Mouse (Mus musculus) mesoderm, embryonic 11.5 days (tissue): ENCODE data around the gene Gpc6.

Experiments
- DNase-seq: peaks from one replicate; pipeline ENCODE4 v3.0.0-alpha.2; 2012; ENCODE audit warnings: low read depth, low spot score

The Gpc6 gene

DNA sequence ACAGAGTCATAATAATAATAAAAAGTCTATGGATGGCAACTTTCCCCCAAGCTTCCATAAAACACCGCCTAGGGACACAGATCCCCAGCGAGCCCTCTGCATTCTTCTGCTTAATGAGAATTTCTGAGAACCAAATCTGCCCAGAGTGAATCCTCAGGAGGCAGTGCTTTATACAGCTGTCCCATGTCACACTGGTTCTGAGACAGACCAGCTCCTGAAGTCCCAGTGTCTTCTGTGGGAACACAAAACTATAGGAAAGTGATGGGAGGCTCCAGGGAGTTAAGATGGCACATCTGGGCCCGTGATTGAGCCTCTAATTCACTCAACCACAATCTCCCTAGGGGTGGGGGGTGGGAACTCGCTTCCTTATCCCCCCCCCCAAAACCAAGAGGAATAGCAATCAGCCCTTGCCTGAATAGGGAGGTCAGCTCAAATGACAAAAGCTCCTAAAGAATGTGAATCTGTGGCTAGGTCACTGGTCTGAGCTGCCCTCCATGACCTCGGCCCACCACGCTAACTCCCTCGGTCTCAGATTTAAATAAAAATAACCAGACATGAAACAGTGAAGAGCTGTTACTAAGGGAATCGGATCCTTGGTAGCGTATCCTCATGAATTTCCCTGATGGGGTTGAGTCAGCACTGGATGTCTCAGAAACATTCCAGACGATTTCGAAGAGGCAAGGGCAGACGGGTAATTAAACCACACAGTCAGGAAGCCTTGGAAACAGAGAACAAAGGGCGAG is 1005.2 kb downstream of the Gpc6 start:
- DNase-seq = peak; percentile 82

DNA sequence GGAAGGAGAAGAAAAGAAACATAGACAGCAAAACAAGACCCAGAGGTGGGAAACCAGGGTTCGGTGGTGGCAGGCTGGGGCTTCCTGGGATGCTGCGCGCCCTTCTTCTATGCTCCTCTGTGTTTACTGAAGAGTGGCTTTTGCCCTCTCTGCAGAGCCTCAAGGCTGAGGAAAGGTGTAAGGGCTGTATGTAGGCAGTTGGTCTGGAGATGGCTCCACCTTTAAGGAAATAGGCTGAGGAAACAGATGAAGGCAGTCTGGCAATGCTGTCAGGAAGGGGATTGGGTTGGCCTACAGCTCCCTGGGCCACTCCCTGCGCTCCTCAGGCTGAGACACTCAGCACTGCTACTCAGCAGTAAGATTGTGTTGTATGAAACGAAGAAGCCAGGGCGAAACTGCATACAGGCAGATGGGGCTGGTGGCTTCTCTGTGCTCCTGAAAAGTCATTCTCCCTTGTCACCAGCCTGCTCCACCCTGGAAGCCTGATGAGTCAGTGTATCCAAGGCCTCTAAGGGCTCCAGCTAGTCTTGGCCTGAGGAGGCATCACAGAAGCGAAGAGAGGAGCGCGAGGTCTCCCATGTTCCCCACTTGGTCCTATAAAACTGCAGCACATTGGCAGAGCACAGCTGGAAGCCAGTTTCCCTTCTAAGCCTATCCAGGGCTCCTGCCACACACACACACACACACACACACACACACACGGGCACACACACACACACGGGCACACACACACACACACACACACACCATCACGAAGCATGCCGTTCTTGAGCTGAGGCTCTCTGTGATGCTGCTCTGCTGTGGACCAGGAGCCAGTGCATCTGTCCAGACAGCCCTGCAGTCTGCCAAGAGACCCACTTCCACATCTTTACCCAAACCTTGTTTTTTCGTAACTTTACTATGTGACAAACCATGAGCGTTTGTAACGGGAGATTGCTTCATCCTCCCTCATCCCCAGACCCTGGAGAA is 1006.0 kb downstream of the Gpc6 start:
- DNase-seq = no peak

DNA sequence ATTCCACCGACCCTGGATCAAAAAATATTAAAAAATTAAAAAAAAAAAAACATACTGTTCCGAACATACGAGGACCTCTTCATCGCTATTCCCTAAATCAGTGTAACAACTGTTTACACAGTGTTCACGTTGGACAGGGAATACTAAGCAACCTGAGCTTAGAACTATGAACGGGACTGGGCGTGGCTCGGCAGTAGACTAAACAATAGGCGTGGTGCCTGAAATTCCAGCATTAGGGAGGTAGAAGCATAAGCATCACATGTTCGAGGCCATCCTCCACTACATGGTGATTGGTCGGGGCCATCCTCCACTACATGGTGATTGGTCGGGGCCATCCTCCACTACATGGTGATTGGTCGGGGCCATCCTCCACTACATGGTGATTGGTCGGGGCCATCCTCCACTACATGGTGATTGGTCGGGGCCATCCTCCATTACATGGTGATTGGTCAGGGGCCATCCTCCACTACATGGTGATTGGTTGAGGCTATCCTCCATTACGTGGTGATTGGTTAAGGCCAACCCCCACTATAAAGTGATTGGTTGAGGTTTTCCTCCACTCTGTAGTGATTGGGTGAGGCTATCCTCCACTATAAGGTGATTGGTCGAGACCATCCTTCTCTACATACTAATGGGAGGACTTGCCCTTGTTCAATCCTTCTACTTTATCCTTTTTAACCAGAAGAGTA is 1007.2 kb downstream of the Gpc6 start:
- no peak for DNase-seq

DNA sequence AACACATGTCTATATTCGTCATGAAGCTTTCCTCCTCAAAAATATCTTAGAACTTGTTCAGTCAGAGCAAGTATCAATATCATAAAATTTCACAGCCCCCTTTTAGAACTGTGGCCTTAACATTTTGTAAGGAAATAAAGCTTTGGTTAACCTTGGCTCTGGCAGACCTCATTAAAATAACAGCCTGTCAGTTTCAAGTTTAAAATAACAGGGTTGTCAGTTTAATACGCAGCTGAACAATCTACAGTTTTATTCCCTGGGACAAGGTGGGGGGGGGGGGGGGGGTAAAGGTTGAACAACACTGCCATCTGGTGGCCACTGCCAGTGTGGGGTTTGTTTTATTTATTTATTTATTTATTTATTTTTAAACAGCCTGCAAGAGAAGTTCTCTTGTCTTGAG is 1013.4 kb downstream of the Gpc6 start:
- DNase-seq = peak; percentile 55

DNA sequence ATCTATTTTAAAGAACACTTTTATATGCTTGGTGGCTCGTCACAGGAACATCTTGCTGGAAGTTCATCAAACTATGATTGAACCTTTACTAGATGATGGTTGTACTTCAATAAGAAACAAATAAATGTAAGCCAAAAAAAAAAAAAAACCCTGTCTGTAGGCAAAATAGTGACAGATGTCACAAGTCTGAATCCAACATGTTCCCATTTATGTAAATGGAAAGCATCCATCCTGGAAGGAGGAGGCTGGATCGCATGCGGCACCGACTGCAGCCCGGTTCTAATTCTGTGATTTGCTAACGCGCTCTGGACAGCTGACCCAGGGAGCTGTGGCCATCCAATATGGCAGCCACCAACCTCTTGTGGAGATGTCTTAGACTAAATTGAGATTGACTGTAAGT is 1014.4 kb downstream of the Gpc6 start:
- DNase-seq = no peak

DNA sequence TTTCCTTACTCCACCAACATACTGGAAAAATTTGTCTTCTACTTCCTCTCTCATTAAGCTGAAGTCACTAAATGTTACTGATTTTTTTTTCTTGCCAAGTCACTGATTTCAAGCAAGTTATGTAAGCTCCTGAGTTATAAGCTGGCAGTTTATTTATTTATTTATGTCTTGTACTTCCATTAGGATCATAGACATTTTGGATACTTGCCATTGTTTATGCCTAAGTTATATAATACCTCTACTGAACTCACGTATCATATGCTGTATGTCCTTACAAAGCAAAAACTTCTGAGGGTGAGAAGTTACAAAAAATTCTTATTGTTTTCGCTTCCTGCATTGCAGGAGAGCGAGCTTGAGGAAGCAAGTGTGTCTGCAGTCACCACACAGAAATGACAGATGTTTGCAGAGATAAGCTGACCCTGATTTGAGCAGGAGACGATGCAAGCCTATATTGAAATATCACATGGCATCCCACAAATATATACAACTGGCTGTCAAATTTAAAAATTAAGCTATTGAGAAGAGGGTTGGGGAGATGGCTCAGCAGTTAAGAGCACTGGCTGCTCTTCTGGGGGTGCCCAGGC is 1020.9 kb downstream of the Gpc6 start:
- DNase-seq = no peak

DNA sequence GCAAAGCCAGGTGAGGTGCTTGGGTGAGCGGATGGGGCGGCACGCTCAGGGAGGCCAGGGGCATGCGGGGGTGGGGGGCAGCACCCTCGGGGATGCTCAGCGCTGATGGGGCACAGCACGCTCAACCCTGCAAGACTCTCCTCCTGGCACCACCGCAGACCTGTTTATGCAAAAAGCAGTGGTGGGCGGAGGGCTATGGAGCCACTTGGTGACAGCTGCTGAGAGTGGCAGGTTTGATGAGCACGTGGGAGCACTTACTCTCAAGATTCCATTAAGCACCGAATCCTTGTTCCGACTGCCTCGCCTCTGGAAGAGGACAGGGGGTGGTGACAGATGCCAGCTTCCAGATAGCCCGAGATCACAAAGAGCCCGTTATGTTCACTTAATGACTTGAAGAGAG is 1026.2 kb downstream of the Gpc6 start:
- no peak for DNase-seq

DNA sequence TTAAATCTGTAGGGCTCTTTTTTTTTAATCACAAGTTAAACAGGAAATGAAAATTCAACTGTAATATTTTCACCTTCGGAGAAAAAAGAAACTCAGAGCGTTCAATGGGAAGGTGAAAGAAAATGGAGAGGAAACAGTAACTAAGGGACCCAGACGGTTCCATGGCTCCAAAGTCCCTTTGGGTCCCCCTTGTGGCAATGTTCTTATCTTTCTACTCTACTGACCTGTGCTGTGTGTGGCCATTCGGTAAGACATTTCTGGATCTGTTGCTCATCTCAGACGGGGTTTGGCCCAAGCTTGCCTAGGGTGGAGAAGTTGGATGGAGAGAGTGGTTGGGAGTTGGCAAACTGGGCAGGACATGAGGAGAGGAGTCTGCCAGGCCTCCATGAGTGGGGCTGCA is 1026.6 kb downstream of the Gpc6 start:
- DNase-seq = no peak

DNA sequence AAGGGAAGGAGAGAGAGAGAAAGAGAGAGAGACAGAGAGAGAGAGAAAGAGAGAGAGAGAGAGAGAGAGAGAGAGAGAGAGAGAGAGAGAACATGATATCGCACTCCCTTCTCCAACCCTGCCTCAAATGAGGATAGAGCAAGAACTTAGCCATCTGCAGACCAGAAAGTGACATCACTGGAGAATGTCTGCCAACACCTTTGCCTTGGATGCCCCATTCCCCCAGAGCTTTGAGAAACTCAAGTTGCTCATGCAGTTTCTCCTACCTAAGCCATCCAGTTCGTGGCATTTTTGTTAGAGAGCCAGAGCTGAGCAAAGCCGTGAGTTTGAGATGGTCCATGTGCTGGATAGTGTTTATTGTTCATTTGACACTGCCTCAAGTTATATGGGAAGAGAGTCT is 1030.9 kb downstream of the Gpc6 start:
- no peak for DNase-seq

DNA sequence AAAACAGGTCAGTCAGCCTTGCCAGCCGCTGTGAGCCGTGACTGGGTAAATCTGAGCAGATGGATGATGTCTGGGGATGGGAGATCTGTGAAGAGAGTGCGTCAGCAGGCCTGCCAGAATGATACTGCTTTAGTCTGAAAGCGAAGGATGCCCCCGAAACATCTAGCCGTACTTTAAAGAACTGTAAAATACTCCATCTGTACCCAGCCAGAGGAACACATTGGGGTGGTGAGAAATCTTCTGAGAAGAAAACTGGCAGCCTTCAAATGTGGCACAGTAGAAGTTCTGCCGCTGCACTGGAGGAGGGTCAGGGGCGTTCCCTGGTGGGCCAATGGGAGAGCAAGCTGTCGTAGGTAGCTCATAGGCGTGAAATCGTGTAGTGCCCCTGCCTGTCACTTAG is 1033.3 kb downstream of the Gpc6 start:
- DNase-seq = no peak

DNA sequence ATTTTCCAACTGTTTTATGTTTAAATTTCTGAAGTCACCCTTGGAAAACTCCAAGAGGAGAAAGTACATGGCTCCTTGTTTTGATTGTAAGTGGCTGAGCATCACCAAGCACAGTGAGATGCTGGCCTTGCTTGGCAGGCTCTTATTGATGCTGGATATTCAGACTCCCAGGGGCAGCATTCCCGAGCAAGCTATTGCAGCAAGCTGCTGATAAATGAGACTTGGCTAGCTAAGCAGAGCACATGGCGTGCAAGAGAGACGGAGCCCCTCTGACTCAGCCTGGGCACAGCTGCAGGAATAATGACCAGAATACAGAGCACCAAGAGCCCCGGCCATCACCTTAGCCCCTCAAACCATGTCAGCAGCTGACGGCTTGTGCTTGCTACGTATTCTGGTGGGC is 1036.2 kb downstream of the Gpc6 start:
- peak; percentile 44 for DNase-seq

DNA sequence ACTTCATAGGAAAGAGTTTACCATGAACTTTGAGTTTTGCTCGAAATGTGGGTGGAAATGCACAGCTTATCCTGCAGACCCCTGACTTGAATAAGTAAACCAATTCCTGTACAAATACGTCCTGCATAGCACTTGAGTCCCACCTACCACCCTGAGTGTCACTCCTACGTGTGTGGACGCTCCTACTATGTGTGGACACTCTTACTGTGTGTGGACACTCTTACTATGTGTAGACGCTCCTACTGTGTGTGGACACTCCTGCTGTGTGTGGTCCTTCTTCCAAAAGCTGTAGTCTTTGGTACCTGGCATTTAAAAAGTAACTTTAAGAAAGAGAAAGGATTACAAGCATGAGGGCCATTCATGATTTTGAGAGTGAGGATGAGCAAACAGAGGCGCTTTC is 1036.7 kb downstream of the Gpc6 start:
- DNase-seq = no peak

DNA sequence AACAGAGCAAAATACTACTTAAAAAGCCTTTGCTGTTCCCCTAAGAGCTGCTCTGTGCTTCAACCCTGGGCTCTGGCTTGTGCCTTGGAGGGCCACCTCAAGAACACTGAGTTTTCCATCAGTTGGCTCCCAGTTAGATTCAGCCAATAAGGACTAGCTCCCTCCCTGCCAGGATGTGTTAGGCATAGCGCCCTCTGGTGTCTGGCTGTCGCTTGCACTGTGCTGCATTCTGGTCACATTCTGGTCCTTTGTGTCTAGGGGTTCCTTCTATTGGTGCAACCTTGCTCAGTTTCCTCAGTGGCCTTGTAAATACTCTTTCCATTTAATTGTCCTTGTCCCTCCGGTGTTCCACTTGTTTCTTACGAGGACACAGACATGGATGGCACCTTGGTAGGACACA is 1037.3 kb downstream of the Gpc6 start:
- peak; percentile 43 for DNase-seq

DNA sequence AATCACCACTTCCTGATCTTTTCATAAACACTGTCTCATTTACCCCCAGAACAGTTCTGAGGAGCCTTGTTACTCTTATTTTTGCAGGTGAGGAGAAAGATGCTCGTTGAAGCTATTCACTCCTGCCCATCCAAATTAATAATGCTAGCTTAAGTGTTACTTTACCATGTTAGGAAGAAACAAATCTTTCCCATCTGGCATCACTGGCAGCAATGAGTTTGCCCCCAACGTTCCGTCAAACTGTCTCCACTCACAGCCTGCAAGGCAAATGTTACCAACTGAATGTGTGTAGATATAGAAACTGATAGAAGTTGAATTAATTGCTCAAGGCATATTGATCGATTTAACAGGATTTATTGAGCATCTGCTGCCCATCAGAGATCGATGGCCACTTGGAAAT is 1047.5 kb downstream of the Gpc6 start:
- no peak for DNase-seq

DNA sequence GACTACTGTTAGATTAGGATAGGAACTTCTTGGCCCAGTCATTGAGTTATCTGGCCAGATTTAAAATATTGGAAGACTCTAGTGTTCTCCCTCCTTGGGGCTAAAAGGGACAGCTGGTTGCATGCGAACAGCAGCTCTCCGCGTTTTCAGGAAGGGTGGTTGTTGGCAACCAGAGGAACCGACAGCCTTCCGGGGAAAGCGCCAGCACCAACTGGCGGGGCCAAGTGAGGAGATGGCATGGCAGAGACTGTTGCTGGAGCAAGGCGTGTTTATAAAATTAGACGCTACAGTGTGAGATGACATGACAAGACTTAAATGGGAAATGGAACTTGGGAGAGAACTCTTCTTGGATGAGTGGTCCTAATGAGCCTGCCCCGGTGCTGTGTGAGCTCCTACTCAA is 1056.4 kb downstream of the Gpc6 start:
- DNase-seq = no peak

DNA sequence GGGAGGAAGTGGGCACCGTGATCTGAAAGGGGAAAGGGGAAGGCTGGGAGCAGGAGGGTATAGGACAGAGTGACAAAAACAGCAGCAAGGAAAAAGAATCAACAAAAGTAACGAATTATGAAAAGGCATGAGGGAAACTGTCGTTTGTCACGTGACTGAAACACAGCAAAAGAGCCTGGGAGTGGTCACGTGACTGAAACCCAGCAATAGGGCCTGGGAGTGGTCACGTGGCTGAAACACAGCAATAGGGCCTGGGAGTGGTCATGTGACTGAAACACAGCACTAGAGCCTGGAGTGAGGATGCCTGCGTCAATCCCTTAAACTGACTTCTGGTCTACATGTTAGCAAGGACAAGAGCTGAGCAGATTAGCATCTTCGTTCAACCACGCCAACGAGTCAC is 1063.3 kb downstream of the Gpc6 start:
- DNase-seq = no peak

DNA sequence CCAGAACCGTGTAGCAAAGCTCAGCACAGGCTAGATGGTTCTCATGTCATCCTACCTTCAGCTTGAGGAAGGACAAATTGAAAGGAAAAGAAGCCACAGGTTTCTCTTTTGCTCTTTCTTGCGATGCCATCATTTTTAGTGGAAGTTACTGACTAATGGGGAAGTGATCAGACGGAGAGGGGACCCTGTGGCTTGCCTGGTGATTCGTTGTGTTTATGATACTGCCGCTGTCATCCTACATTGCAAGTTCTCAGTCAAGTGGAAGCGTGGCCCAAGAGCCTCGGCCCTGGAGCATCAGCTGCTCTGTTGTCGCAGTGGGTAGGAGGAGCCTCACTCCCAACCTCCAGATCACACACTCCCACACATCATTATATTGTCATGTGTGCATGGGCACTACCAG is 1065.1 kb downstream of the Gpc6 start:
- no peak for DNase-seq

DNA sequence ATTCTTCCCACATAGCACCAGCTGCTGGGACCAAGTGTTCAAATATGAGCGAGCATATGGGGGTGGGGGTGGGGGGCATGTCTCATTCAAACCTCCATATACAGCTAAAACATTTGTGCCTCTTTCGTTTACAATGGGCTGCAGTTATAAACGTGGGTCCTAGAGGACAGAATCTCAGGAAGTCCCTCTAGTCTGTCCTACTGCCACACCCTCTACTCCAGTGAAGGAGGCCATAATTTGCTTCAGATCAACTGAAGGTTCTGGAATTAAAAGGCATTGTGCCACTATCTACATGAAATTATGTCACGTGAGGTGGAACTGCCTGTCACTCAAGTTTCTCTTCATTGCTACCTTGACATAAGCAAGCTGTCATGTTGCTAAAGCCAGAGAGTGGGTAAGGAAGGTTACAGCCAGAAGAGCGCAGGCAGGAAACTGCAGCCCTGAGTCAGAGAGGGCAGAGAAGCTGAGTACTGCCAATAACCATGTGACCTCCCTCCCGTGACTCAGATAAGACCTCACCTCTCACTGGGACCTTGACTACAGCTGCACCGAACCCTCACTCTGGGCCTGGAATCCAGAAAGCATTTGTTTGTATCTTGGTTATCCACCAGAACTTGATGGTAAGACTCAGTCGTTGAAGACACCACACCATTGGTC is 1067.6 kb downstream of the Gpc6 start:
- no peak for DNase-seq

DNA sequence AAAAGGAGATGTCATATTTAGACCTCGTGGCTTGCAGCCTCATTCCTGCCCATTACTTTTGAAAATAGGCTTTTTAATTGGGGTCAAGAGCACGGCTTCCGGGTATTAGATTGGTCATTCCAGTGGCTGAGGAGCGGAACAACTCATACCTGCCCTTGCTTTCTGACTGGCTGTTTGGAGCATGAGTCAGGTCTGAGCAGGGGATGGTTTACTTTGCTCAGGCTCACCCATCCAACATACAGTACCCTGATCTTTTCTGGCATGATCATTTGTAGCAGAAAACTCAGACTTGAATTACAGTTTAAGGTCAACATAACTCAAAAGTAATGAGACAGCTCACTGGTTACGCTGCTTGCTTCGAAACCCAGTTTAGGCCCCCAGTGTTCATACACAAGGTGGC is 1068.7 kb downstream of the Gpc6 start:
- DNase-seq = no peak

DNA sequence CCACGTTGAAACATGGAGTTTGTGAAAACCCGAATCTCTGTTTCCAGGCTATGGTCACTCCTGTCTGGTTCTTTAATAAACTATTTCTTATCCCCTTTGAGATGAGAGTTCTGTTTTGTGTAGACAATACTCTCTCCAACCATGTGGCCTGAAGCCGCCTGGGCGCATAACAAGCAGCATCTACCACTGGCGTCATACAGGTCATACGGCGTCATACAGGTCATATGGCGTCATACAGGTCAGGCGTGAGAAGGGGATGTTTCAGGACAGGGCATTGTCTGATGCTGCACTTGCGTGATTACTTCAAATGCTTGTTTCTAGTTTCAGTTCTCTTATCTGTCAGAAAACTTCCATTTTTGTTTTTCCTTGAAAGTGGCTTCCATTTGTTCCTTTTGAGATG is 1079.3 kb downstream of the Gpc6 start:
- DNase-seq = no peak

DNA sequence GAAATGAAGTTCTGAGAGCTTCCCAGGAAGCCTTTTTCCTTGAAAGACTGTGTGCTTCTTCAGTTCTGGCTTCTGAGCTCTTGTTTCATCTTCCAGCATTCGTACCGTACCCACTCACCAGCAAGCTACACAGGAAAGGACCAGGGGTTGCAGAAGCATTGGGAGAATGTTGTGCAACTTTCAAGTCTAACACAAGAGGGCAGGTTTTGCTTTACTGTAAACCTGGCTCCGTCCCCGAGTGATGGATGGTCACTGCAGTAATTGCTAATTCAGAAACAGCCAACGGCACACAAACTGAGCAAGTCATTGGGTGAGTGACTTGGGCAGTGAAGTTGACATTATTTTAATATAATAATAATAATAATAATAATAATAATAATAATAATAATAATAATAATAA is 1080.6 kb downstream of the Gpc6 start:
- peak; percentile 65 for DNase-seq
